Mouse (Mus musculus) intestine, postnatal 0 days (tissue): Measurements from ENCODE around the gene Dbndd2. TPM values are rescaled to one million over a fixed set of nuclear protein-coding genes. Genes with fewer than 3 reads are reported as not detected.

ENCODE experiments used
- ATAC-seq: fragments of 200-750 bp; cut with Nextera tagmentation; 2 replicates; pipeline ENCODE4 v1.8.0; 2017; ENCODE audit warnings: mild to moderate bottlenecking, moderate TSS enrichment, moderate library complexity
- H3K27ac ChIP-seq: fragments of 300-500 bp; sonication (generic); 2 replicates; pipeline ENCODE4 v1.5.1; 2014; ENCODE audit warnings: mild to moderate bottlenecking, low read depth, low read length, moderate library complexity
- H3K27me3 ChIP-seq: fragments of 300-500 bp; sonication (generic); replicated peaks from 2 replicates; pipeline ENCODE4 v1.6.1; 2014; ENCODE audit warnings: low read length, mixed read lengths; ENCODE audit not compliant: control insufficient read depth, insufficient read depth
- H3K36me3 ChIP-seq: fragments of 300-500 bp; sonication (generic); 2 replicates; pipeline ENCODE4 v1.6.1; 2014; ENCODE audit warnings: mild to moderate bottlenecking, moderate library complexity; ENCODE audit not compliant: control insufficient read depth, insufficient read depth
- H3K4me1 ChIP-seq: fragments of 300-500 bp; sonication (generic); replicated peaks from 2 replicates; pipeline ENCODE4 v1.6.1; 2014; ENCODE audit warnings: antibody characterized with exemption, low read length, mixed read lengths; ENCODE audit not compliant: control insufficient read depth, insufficient read depth
- H3K4me2 ChIP-seq: fragments of 300-500 bp; sonication (generic); replicated peaks from 2 replicates; pipeline ENCODE4 v1.6.1; 2014; ENCODE audit warnings: low read depth, mild to moderate bottlenecking, moderate library complexity
- H3K4me3 ChIP-seq: fragments of 300-500 bp; sonication (generic); 2 replicates; pipeline ENCODE4 v1.5.1; 2014; ENCODE audit warnings: low read depth, low read length
- H3K9ac ChIP-seq: fragments of 300-500 bp; sonication (generic); 2 replicates; pipeline ENCODE4 v1.6.1; 2014; ENCODE audit warnings: mild to moderate bottlenecking, low read depth, low read length
- H3K9me3 ChIP-seq: fragments of 300-500 bp; sonication (generic); 2 replicates; pipeline ENCODE4 v1.6.1; 2016; ENCODE audit warnings: mixed run types; ENCODE audit not compliant: control insufficient read depth
- CTCF ChIP-seq: sonication (generic); IDR thresholded peaks from 2 replicates; pipeline ENCODE4 v1.5.1; 2016; ENCODE audit warnings: low read depth, mild to moderate bottlenecking, control low read depth, antibody characterized with exemption, moderate library complexity
- WGBS: fragments of 180-500 bp; shearing (Covaris S2); extraction: QIAGEN DNeasy Blood & Tissue Kit; methylation state at CpG from one replicate; pipeline ENCODE4 v1.1.7; 2014; 5-methylcytosine and 5-hydroxymethylcytosine counted together
- polyA plus RNA-seq: library from polyadenylated mRNA; unstranded; fragments of >200 nt; fragmentation: Nextera tagmentation; extraction: Ambion mirVana; gene quantifications from 2 replicates; pipeline ENCODE4 v1.2.1, GENCODE M21; 2015

Gene Dbndd2
- polyA plus RNA-seq, 1 experiment from 2014 or later = 18.8 TPM

- no peak for ATAC-seq
- no peaks in the 10 kb centered on the region for H3K27me3 ChIP-seq
- H3K4me1 ChIP-seq = peaks cover 8% of the 10 kb centered on the region; the same call in 1 of the 2 replicates
- peak overlapping the region; percentile 73 for H3K4me3 ChIP-seq
- TF ChIP-seq CTCF = no peak
- H3K9me3 ChIP-seq = no peaks in the 10 kb centered on the region
- H3K36me3 ChIP-seq = no peaks in the 10 kb centered on the region
- no peak overlapping the region for H3K27ac ChIP-seq
- H3K4me2 ChIP-seq = peak overlapping the region; percentile 89
- 30% methylated on average over 5 of the region's 5 CpGs for WGBS
- H3K9ac ChIP-seq = no peak overlapping the region
These were observed 45.6 kb upstream of the Dbndd2 start for GRCm38 (mm10) chr2:164440314-164440713.

- Histone ChIP-seq H3K4me3 (peak overlapping the region; percentile 73), H3K36me3 (no peaks in the 10 kb centered on the region), H3K9me3 (no peaks in the 10 kb centered on the region), H3K27me3 (no peaks in the 10 kb centered on the region), H3K4me2 (peak overlapping the region; percentile 89), H3K9ac (peak overlapping the region; percentile 76; the same call in 1 of the 2 replicates), H3K27ac (peak overlapping the region; percentile 42; the same call in 1 of the 2 replicates), H3K4me1 (peaks cover 3% of the 10 kb centered on the region; the same call in 1 of the 2 replicates)
- no peak for TF ChIP-seq CTCF
- ATAC-seq = no peak
- WGBS = 29% methylated on average over 8 of the region's 8 CpGs
These were observed 44.8 kb upstream of the Dbndd2 start for GRCm38 (mm10) chr2:164441155-164441554.

- peaks cover 3% of the 10 kb centered on the region; the same call in 1 of the 2 replicates for H3K4me1 ChIP-seq
- no peak for TF ChIP-seq CTCF
- H3K36me3 ChIP-seq = no peaks in the 10 kb centered on the region
- H3K9me3 ChIP-seq = no peaks in the 10 kb centered on the region
- H3K27ac ChIP-seq = peak overlapping the region; percentile 71
- ATAC-seq = no peak
- peak overlapping the region; percentile 73 for H3K4me3 ChIP-seq
- peak overlapping the region; percentile 89 for H3K4me2 ChIP-seq
- peak overlapping the region; percentile 76 for H3K9ac ChIP-seq
- 8% methylated on average over 7 of the region's 7 CpGs for WGBS
- no peaks in the 10 kb centered on the region for H3K27me3 ChIP-seq
These were observed 44.2 kb upstream of the Dbndd2 start for GRCm38 (mm10) chr2:164441731-164442130.

- Histone ChIP-seq H3K9me3 (no peaks in the 10 kb centered on the region), H3K4me3 (peak overlapping the region; percentile 73), H3K4me2 (peak overlapping the region; percentile 89), H3K27ac (peak overlapping the region; percentile 71), H3K27me3 (no peaks in the 10 kb centered on the region), H3K9ac (peak overlapping the region; percentile 76), H3K4me1 (peaks cover 3% of the 10 kb centered on the region; the same call in 1 of the 2 replicates), H3K36me3 (no peaks in the 10 kb centered on the region)
- 2% methylated on average over 29 of the region's 29 CpGs for WGBS
- peak; percentile 39 for ATAC-seq
- no peak for TF ChIP-seq CTCF
These were observed 43.4 kb upstream of the Dbndd2 start for GRCm38 (mm10) chr2:164442315-164443050.

- H3K4me3 ChIP-seq = peak overlapping the region; percentile 73
- TF ChIP-seq CTCF = peak; percentile 56
- no peaks in the 10 kb centered on the region for H3K9me3 ChIP-seq
- H3K27ac ChIP-seq = peak overlapping the region; percentile 71
- H3K9ac ChIP-seq = peak overlapping the region; percentile 76
- ATAC-seq = peak; percentile 90
- no peaks in the 10 kb centered on the region for H3K36me3 ChIP-seq
- peak overlapping the region; percentile 89 for H3K4me2 ChIP-seq
- H3K27me3 ChIP-seq = no peaks in the 10 kb centered on the region
- WGBS = 0% methylated on average over 24 of the region's 26 CpGs
- H3K4me1 ChIP-seq = peaks cover 3% of the 10 kb centered on the region; the same call in 1 of the 2 replicates
These were observed 42.9 kb upstream of the Dbndd2 start for GRCm38 (mm10) chr2:164443051-164443437.

- 14% methylated on average over 18 of the region's 18 CpGs for WGBS
- peak within 1 kb of the TSS; percentile 89 for H3K4me2 ChIP-seq
- no peak for TF ChIP-seq CTCF
- H3K36me3 ChIP-seq = no peaks in the 10 kb centered on the region
- H3K4me3 ChIP-seq = peak within 1 kb of the TSS; percentile 73
- H3K9ac ChIP-seq = peak within 1 kb of the TSS; percentile 76
- H3K27ac ChIP-seq = peak within 1 kb of the TSS; percentile 71
- H3K9me3 ChIP-seq = no peaks in the 10 kb centered on the region
- H3K4me1 ChIP-seq = peaks cover 3% of the 10 kb centered on the region; the same call in 1 of the 2 replicates
- ATAC-seq = no peak
- H3K27me3 ChIP-seq = no peaks in the 10 kb centered on the region
These were observed 42.4 kb upstream of the Dbndd2 start, which contains the start of gene Sdc4 for GRCm38 (mm10) chr2:164443460-164444000. Sdc4 (minus strand) TSS chr2:164443887.
